Mouse (Mus musculus): ENCODE results near the gene Ttc9. TPM values are rescaled to one million over a fixed set of nuclear protein-coding genes. Genes with fewer than 3 reads are reported as not detected.
A peak's percentile ranks its signal among the peaks of the same experiment; 100 is the strongest.

Ttc9 gene
- 15.9 and 19.7 TPM in 2 replicates for polyA plus RNA-seq (2014; fragmentation: Nextera tagmentation; extraction: Ambion mirVana)

DNA sequence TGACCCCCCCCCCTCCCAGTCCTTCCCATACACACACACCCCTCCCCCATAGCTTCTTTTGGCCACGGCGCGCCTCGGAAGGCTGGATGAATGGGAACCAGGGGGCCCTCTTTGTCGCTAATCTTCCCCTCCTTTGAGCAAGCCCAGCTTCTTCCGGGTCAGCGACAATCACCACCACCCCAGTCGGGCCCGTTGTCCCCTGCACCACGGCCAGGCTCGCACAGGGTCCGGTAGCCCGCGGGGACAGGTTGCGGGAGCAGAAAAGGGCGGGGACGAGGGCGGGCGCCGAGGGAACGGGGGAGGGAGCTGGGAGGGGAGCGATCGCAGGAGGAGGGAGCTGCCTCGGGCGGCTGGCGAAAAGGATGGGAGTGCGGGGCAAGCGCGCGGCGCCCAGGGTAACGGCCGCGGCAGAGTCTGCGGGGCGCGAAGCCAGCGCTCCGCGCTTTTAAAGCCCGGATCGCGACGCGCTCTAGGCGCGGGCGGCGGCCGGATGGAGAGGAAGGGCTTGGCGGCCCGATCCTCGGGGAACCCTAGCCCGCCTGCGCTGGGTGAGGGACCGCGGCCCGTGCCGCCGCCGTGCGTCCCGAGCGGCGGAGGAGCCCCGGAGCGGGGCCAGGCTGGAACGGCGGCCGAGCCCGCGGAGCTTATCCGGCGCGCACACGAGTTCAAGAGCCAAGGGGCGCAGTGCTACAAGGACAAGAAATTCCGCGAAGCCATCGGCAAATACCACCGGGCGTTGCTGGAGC, at the start of gene Ttc9:
Gene Ttc9, plus strand, starts transcription at position 335 of the 746 bp plus-strand sequence.
- H3K4me2 ChIP-seq (ENCODE audit: low read depth, low read length), result peak within 1 kb of the TSS; percentile 82
- peak within 1 kb of the TSS; percentile 60 for H3K4me3 ChIP-seq (ENCODE audit: low read depth, low read length)
- peak within 1 kb of the TSS; percentile 88 for H3K27ac ChIP-seq (ENCODE audit: low read depth, low read length)
- 0 out of 2 replicates have a peak, but pooled peaks cover 13% of the 10 kb centered on the region for H3K4me1 ChIP-seq (ENCODE audit: control insufficient read depth, insufficient read depth, low read length)
- H3K9ac ChIP-seq (replicated peaks; ENCODE audit: low read depth, low read length), result peak within 1 kb of the TSS; percentile 80
- H3K36me3 ChIP-seq (ENCODE audit: control insufficient read depth, insufficient read depth, low read length), result no peaks in the 10 kb centered on the region
- under 1% methylated on average over 63 of the region's 82 CpGs for WGBS
- ATAC-seq (ENCODE audit: low read depth), result peak; percentile 82
- no peaks in the 10 kb centered on the region for H3K27me3 ChIP-seq (ENCODE audit: control insufficient read depth, insufficient read depth, low read length)
- no peaks in the 10 kb centered on the region for H3K9me3 ChIP-seq (ENCODE audit: control insufficient read depth, low read length)

DNA sequence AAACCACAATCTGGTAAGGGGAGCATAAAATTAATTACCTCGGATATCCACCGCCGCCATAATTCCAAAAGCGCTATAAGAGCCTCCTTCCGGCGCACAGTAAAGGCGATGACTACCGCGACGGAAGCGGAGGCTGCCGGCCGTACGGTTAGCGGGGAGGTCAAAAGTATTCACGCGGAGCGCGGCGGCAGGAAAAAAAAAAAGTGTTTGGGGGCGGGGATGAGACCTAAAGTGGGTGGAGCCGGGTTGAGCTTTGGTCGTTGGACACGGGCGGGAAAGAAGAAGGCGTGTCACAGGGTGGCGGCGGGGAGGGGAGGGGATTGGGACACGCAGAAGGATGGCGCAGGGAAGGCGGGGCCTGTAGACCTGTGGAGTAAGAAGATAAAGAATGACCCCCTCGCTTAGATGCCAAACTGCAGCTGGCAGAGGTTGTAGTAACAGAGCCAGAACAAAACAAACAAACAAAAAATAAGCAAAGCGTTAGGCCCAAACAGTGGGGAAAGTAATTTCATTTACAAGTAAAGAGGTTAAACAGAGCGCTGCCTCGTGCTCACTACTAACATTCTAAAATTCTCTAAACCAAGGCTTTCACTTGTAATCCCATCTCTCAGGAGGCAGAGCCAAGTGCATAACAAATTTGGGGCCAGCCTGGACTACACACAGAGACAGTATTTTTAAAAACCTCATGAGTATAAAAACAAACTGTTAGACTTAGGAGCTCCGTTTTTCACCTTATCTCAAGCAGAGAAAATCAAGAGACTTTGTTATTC, 36.0 kb upstream of the Ttc9 start, which contains the start of gene Med6:
Gene Med6, minus strand, starts transcription at position 107 of the 770 bp plus-strand sequence.
- Histone ChIP-seq H3K4me1 (ENCODE audit: control insufficient read depth, insufficient read depth, low read length) (peaks cover 4% of the 10 kb centered on the region; the same call in 1 of the 2 replicates), H3K9ac (replicated peaks; ENCODE audit: low read depth, low read length) (peak within 1 kb of the TSS; percentile 80), H3K27me3 (ENCODE audit: control insufficient read depth, insufficient read depth, low read length) (no peaks in the 10 kb centered on the region), H3K4me3 (ENCODE audit: low read depth, low read length) (peak within 1 kb of the TSS; percentile 79), H3K36me3 (ENCODE audit: control insufficient read depth, insufficient read depth, low read length) (peaks cover 3% of the 10 kb centered on the region), H3K4me2 (ENCODE audit: low read depth, low read length) (peak within 1 kb of the TSS; percentile 83), H3K9me3 (ENCODE audit: control insufficient read depth, low read length) (no peaks in the 10 kb centered on the region), H3K27ac (ENCODE audit: low read depth, low read length) (peak within 1 kb of the TSS; percentile 52; the same call in 1 of the 2 replicates)
- ATAC-seq (ENCODE audit: low read depth), result peak; percentile 98
- 4% methylated on average over 36 of the region's 36 CpGs for WGBS

DNA sequence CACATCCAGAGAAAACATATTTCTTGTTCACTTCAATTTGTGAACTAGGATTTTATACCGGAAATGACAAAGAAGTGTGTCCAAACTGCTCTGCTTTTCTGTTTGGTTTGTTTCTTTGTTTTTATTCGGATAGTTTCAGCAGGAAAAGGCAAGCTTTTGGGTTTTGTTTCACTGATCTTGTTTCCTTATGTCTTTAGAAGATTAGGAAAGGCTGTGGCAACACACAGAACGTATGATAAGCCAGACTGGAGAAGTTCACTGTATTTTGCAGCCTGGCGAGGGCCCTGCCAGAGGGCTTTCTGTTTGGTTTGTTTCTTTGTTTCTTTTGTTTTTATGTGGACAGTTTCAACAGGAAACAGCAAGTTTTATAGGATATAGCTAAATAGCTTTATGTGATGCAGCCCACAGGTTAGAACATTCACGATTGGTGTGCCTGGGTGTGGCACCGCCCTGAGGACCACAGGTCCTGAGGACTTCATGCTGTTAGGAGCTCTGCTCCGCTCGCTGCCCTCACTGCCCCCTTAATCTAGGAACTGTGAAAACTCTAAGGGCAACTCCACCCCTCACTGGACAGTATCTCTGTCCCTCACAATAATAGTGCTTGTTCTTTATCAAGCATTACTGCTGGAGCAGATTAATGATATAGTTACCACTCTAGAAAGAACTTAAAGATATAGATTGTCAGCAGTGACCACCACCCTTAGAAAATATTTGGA, 34.3 kb upstream of the Ttc9 start:
- H3K27me3 ChIP-seq (ENCODE audit: control insufficient read depth, insufficient read depth, low read length), result no peaks in the 10 kb centered on the region
- no peaks in the 10 kb centered on the region for H3K36me3 ChIP-seq (ENCODE audit: control insufficient read depth, insufficient read depth, low read length)
- H3K9me3 ChIP-seq (ENCODE audit: control insufficient read depth, low read length), result no peaks in the 10 kb centered on the region
- H3K27ac ChIP-seq (ENCODE audit: low read depth, low read length), result no peak overlapping the region
- H3K4me3 ChIP-seq (ENCODE audit: low read depth, low read length), result no peak overlapping the region
- H3K9ac ChIP-seq (replicated peaks; ENCODE audit: low read depth, low read length), result no peak overlapping the region
- WGBS, result 87% methylated on average over 8 of the region's 8 CpGs
- no peak overlapping the region for H3K4me2 ChIP-seq (ENCODE audit: low read depth, low read length)
- ATAC-seq (ENCODE audit: low read depth), result no peak
- H3K4me1 ChIP-seq (ENCODE audit: control insufficient read depth, insufficient read depth, low read length), result peaks cover 4% of the 10 kb centered on the region; the same call in 1 of the 2 replicates

DNA sequence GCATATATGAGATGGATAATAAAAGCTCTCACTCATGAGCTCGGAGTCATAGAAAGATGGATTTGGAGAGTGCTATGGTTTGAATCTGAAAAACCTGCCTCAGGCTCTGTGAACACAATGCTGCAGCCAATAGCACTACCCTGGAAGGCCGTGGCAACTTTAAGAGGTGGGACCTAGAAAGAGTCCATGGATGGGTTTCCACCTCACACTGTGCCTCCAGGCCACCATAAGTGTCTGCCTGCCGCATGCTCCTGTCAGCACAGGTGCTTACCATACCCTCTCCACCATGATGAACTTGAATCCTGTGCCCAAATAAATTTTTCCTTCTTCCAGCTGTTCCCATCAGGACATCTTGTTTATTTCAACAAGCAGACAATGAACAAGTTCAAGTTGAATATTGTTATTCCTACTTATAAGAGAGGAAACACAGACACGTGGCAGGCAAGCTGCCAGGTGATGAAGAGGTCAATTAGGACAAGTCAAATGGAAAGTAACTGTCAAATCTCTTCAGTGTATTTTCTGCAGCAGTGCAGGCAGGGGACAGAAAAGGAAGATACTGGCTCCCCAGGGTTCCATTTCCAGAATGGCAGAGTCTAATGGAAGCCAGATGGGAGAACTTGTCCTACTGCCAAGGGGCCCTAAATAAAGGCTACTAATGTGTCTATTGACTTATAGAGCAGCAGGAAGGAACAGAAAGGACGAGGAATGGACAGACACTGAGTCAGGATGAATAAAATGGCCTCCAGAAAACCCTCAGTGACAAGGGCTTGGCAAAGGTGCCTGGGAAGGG, 25.9 kb upstream of the Ttc9 start:
- no peaks in the 10 kb centered on the region for H3K4me1 ChIP-seq (ENCODE audit: control insufficient read depth, insufficient read depth, low read length)
- H3K9me3 ChIP-seq (ENCODE audit: control insufficient read depth, low read length), result no peaks in the 10 kb centered on the region
- H3K4me3 ChIP-seq (ENCODE audit: low read depth, low read length), result no peak overlapping the region
- H3K36me3 ChIP-seq (ENCODE audit: control insufficient read depth, insufficient read depth, low read length), result no peaks in the 10 kb centered on the region
- peak; percentile 58; the same call in 1 of the 2 replicates for ATAC-seq (ENCODE audit: low read depth)
- no peaks in the 10 kb centered on the region for H3K27me3 ChIP-seq (ENCODE audit: control insufficient read depth, insufficient read depth, low read length)
- H3K27ac ChIP-seq (ENCODE audit: low read depth, low read length), result no peak overlapping the region
- H3K4me2 ChIP-seq (ENCODE audit: low read depth, low read length), result no peak overlapping the region
- 45% methylated on average over 5 of the region's 5 CpGs for WGBS
- no peak overlapping the region for H3K9ac ChIP-seq (replicated peaks; ENCODE audit: low read depth, low read length)

DNA sequence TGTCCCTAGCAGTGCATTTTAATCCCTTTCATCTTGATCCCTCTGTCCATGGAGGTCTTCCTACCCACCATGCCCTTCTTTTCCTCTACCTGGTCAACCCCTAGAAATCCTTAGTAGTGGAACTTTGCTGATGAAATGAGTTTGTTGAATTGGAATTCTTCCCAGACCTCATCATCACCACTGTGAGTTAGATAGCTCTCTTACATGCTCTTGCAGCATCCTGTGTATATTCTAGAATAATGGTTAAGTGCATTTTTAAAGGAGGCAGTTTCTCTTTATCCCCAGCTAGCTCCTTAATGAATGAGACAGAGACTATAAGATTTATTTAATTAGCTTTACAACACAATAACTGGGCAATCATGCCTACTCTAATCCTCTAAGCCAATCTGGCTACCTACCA, 21.6 kb upstream of the Ttc9 start:
- no peak overlapping the region for H3K9ac ChIP-seq (replicated peaks; ENCODE audit: low read depth, low read length)
- ATAC-seq (ENCODE audit: low read depth), result no peak
- H3K27me3 ChIP-seq (ENCODE audit: control insufficient read depth, insufficient read depth, low read length), result no peaks in the 10 kb centered on the region
- H3K9me3 ChIP-seq (ENCODE audit: control insufficient read depth, low read length), result no peaks in the 10 kb centered on the region
- H3K4me2 ChIP-seq (ENCODE audit: low read depth, low read length), result no peak overlapping the region
- H3K27ac ChIP-seq (ENCODE audit: low read depth, low read length), result no peak overlapping the region
- no peaks in the 10 kb centered on the region for H3K36me3 ChIP-seq (ENCODE audit: control insufficient read depth, insufficient read depth, low read length)
- H3K4me3 ChIP-seq (ENCODE audit: low read depth, low read length), result no peak overlapping the region
- H3K4me1 ChIP-seq (ENCODE audit: control insufficient read depth, insufficient read depth, low read length), result no peaks in the 10 kb centered on the region

DNA sequence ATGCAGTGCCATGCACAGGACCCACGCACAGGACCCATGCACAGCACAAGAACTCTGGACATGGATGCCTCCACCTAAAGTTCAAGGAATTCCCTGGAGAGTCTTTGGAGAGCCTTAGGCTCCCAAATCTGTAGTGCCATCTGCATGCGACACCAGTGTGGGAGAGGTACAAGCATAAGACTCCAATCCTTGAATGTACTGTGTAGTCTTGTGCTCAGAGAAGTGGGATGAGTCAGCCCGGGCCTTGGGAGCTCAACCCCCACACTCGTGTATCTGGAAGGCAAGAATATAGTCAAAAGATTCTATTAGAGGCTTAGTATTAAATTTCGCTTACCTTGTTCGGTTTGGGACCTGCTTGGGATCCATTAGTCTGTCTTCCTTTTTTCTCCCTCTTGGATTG, 15.2 kb upstream of the Ttc9 start:
- Histone ChIP-seq H3K4me2 (ENCODE audit: low read depth, low read length) (no peak overlapping the region), H3K27ac (ENCODE audit: low read depth, low read length) (no peak overlapping the region), H3K4me1 (ENCODE audit: control insufficient read depth, insufficient read depth, low read length) (no peaks in the 10 kb centered on the region), H3K4me3 (ENCODE audit: low read depth, low read length) (no peak overlapping the region), H3K36me3 (ENCODE audit: control insufficient read depth, insufficient read depth, low read length) (no peaks in the 10 kb centered on the region), H3K9ac (replicated peaks; ENCODE audit: low read depth, low read length) (no peak overlapping the region), H3K27me3 (ENCODE audit: control insufficient read depth, insufficient read depth, low read length) (no peaks in the 10 kb centered on the region), H3K9me3 (ENCODE audit: control insufficient read depth, low read length) (no peaks in the 10 kb centered on the region)
- 91% methylated on average over 6 of the region's 6 CpGs for WGBS
- ATAC-seq (ENCODE audit: low read depth), result no peak

DNA sequence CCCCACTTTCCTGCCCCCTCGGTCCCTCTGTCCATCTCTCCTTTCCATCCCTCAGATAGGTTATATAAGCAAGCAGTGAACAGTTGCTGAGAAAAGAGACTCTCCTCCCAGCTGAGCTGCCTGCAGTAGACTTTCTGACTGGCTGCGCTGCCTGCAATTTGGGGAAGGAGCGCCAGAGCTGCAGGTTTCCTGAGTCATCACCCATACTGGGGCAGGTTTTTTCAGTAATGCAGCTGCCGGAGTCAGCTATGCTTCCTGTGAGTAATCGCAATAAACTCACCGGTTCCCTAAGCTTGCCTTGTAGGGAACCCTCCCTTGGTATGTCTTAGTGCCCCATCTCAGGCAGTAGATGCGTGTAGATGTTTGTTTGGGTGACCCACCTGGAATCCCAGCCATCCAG, 14.1 kb upstream of the Ttc9 start:
- Histone ChIP-seq H3K4me2 (ENCODE audit: low read depth, low read length) (no peak overlapping the region), H3K36me3 (ENCODE audit: control insufficient read depth, insufficient read depth, low read length) (no peaks in the 10 kb centered on the region), H3K4me3 (ENCODE audit: low read depth, low read length) (no peak overlapping the region), H3K27ac (ENCODE audit: low read depth, low read length) (no peak overlapping the region), H3K9ac (replicated peaks; ENCODE audit: low read depth, low read length) (no peak overlapping the region), H3K4me1 (ENCODE audit: control insufficient read depth, insufficient read depth, low read length) (no peaks in the 10 kb centered on the region), H3K9me3 (ENCODE audit: control insufficient read depth, low read length) (no peaks in the 10 kb centered on the region), H3K27me3 (ENCODE audit: control insufficient read depth, insufficient read depth, low read length) (no peaks in the 10 kb centered on the region)
- WGBS, result 54% methylated on average over 7 of the region's 7 CpGs
- ATAC-seq (ENCODE audit: low read depth), result no peak

DNA sequence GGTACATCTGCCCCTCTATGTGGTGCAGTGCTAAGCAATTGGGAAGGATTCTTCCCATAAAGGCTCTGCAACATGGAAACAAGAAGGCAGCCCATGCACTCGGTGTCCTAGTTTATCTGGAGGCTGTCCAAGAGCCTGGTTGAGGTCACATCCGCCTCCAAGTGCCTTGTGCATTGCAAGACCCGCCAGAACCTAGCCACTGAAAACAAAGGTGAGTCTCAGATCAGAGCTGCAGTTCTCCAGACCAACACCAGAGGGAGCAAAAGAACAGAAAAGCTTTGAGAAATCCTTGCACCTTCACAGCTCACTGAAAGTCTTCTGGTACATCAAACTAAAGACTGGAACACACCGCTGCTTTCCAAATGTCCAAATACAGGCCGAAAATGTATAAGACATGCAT, 11.7 kb upstream of the Ttc9 start:
- Histone ChIP-seq H3K36me3 (ENCODE audit: control insufficient read depth, insufficient read depth, low read length) (no peaks in the 10 kb centered on the region), H3K4me3 (ENCODE audit: low read depth, low read length) (no peak overlapping the region), H3K4me1 (ENCODE audit: control insufficient read depth, insufficient read depth, low read length) (no peaks in the 10 kb centered on the region), H3K27me3 (ENCODE audit: control insufficient read depth, insufficient read depth, low read length) (no peaks in the 10 kb centered on the region), H3K9ac (replicated peaks; ENCODE audit: low read depth, low read length) (no peak overlapping the region), H3K9me3 (ENCODE audit: control insufficient read depth, low read length) (no peaks in the 10 kb centered on the region), H3K4me2 (ENCODE audit: low read depth, low read length) (no peak overlapping the region), H3K27ac (ENCODE audit: low read depth, low read length) (no peak overlapping the region)
- peak; percentile 56; the same call in 1 of the 2 replicates for ATAC-seq (ENCODE audit: low read depth)
- WGBS, result 15% methylated on average over 5 of the region's 5 CpGs
